Mouse (Mus musculus): ENCODE measurements around the gene Gm26558. TPM values are rescaled to one million over a fixed set of nuclear protein-coding genes. Genes with fewer than 3 reads are reported as not detected.

The Gm26558 gene
- total RNA-seq (2023), result not detected

DNA sequence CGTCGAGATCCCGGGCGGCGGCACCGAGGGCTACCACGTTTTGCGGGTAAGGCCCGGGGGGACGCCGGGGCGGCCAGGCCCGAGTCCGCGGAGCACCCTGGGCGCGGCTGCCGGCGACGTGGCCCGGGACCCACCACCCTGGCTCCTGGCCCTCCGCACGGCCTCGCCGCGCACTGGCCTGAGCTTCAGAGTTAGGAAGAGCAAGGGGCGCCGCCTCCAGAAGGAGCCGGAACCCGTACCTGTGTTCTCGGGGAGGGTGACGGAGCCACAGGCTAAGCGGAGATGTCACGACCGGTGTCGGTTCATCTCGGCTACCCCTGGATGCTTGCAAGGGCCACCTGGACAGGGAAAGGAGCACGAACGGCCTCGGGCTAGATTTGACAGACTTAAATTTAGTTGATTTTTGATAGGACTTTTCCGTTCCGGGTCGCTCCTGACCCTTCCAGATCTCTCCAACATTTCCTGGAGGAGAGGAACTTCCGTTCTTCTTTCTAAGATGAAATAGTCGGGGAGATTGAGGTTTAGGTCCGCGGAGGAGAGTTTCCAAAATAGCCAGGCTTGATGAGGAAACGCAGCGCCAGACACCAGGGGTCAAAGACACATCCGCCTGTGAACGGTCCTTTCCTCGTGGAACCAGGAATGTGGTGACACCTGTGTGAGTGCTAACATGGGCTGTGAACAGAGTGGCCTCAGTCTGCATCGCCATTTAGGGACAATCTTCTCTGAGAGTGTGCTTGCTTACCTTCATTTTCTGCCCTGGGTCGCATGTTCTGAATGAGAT is at the start of gene Gm26558:
Gene Gm26558, minus strand, starts transcription at position 394 of the 781 bp plus-strand sequence.

DNA sequence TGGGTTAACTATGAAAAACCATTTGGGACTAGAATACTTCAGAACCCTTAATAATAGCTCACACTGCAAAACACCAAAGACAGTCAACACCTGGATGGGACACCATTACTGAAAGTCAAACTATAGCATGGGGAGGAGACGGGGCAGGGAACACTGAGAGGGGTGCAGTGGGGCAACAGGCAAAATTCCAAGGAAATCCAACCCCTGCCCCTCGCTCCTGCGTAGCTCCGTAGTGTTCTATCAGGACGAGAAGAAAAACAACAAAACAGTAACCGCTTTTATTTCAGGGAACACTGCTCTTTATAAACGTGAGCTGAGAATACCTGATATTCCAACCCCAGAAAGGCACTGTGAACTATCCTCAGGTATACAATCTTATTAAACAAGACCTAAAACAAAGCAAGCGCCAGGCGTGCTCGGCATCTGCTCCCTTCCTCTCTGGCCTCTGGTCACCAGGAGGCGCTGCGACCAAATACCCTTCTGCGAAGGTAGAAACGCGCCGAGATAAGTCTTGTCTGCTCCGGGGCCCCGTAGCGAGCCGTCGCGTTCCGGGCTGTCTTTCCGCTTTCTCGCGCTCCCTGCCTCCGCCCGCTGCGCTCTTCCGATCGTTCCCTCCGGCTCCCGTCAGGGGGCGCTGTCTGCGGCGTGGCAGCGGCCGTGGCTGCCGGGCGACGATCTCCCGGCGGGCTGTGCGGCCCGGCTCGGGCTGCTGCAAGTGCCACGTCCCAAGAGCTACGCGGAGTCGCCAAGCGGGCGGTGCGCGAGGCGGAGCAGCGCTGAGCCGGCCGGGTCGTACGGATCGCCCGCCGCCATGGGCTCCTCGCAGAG is 807 bp downstream of the Gm26558 start, which contains the start of gene Gorasp2:
Gene Gorasp2, plus strand, starts transcription at position 690 of the 828 bp plus-strand sequence.

Other genes with a start within 250 kb of the Gm26558 start
- not detected for gene Sp5, start 187.2 kb downstream of the Gm26558 start, total RNA-seq (2023)
- gene Erich2, start 153.3 kb downstream of the Gm26558 start, total RNA-seq (2023), result not detected
- 1.2 TPM for gene Gad1, start 109.0 kb downstream of the Gm26558 start, total RNA-seq (2023)
- 80.6 TPM for gene Gorasp2, start 532 bp downstream of the Gm26558 start, total RNA-seq (2023)
- 110 TPM for gene Tlk1, start 163.6 kb upstream of the Gm26558 start, total RNA-seq (2023)

All from CD8-positive naive resting alpha-beta T cell, adult 57 days (primary cell).